Mouse (Mus musculus) small intestine, adult 2 months (tissue): ENCODE data around the gene Fanca.

Experiments used
- CTCF ChIP-seq: fragments of 200-500 bp; IDR thresholded peaks from 2 replicates; pipeline ENCODE4 v1.5.1; 2012; ENCODE audit warnings: low read depth, mild to moderate bottlenecking, control low read depth, inconsistent platforms, low read length, moderate library complexity, mixed read lengths; ENCODE audit not compliant: insufficient replicate concordance, insufficient read length; ENCODE audit errors: extremely low read depth
- POLR2A ChIP-seq: fragments of 200-500 bp; IDR thresholded peaks from 2 replicates; pipeline ENCODE4 v1.6.1; 2012; ENCODE audit warnings: low read depth, mild to moderate bottlenecking, control low read depth, inconsistent platforms, low read length, moderate library complexity

- TF ChIP-seq CTCF (peak; percentile 48; the same call in 1 of the 2 replicates), POLR2A (peak; percentile 74; the same call in 1 of the 2 replicates)
Measured at GRCm38 (mm10) chr8:123318467-123318911, at the start of gene Fanca.
